Comparison of ENCODE assay signal across 9 mouse cellular contexts in the genomic region with DNA sequence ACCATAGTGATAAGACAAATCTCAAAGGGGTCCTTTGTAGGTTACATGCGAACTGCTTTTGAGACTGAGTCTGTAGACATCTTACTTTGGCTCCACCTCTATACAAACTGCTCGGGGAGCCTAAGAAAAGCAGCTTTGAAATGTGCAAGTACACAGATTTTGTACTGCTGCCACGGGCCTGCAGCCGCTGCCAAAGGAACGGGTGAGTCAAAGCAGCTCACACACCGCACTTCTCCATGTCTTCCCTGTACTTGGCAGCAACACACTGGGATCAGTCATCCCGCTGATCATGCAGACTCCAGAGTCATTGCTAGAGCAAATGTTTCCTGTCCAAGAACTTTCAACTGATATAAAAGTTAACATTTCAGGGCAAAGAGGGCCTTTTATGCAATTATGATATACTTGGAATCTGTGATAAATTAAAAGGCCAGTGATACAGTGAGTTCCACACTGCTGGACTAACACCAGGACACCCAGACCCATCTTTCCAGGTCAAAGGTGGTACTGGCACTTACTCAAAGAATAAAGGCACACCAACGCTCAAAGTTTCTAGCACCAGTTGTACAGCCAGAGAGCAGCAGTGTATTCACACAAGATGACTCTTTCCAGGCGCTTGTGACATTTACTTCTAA.
DNase-seq lines count a peak whose midpoint lies in the region; ATAC-seq and TF ChIP-seq lines count a peak whose summit lies in the region.
"Had no signal": no experiment of that assay in that cellular context is flagged by ENCODE, and none has a peak within 500 bp of the region (broad histone marks: within the 10 kb centered on the region; RNA-seq: fewer than 3 reads in every experiment).

No protein-coding gene starts in this region.

- H3K4me2 ChIP-seq in midbrain, embryonic 14.5 days (ENCODE audit: low read length), result no peak overlapping the region
- no peak overlapping the region for H3K4me2 ChIP-seq in midbrain, embryonic 11.5 days
- peak overlapping the region; percentile 34; the same call in 1 of the 2 replicates for H3K4me2 ChIP-seq in forebrain, embryonic 16.5 days (ENCODE audit: low read length)
- peak overlapping the region; percentile 72 for H3K4me2 ChIP-seq in myocyte (ENCODE audit: low read depth)
- H3K4me2 ChIP-seq: liver, embryonic 13.5 days had no signal

- no peak overlapping the region for H3K9ac ChIP-seq in midbrain, embryonic 14.5 days (replicated peaks; ENCODE audit: low read length)
- H3K9ac ChIP-seq in midbrain, embryonic 11.5 days (ENCODE audit: low read length), result no peak overlapping the region
- H3K9ac ChIP-seq in forebrain, embryonic 16.5 days (replicated peaks; ENCODE audit: low read depth, low read length), result no peak overlapping the region
- H3K9ac ChIP-seq: liver, embryonic 13.5 days had no signal

- no peak overlapping the region for H3K4me3 ChIP-seq in midbrain, embryonic 14.5 days (replicated peaks; ENCODE audit: low read depth, low read length)
- no peak overlapping the region for H3K4me3 ChIP-seq in midbrain, embryonic 11.5 days (ENCODE audit: low read depth, low read length)
- no peak overlapping the region for H3K4me3 ChIP-seq in forebrain, embryonic 16.5 days (replicated peaks; ENCODE audit: low read length)
- no peak overlapping the region for H3K4me3 ChIP-seq in myocyte
- H3K4me3 ChIP-seq: liver, embryonic 13.5 days had no signal

- no peaks in the 10 kb centered on the region for H3K9me3 ChIP-seq in midbrain, embryonic 14.5 days (ENCODE audit: control insufficient read depth, low read length)
- no peaks in the 10 kb centered on the region for H3K9me3 ChIP-seq in midbrain, embryonic 11.5 days (ENCODE audit: control insufficient read depth, low read length)
- H3K9me3 ChIP-seq in forebrain, embryonic 16.5 days (ENCODE audit: control insufficient read depth, low read length), result no peaks in the 10 kb centered on the region
- H3K9me3 ChIP-seq: liver, embryonic 13.5 days had no signal

- intact Hi-C loops in heart, postnatal 10 days (cut with DNase I), result loop anchor here (5.0 to 10.0 kb wide), 5 partner anchors 52 to 1145 kb away; no protein-coding TSS in a partner anchor

- peak; percentile 55 for DNase-seq in midbrain, embryonic 14.5 days
- no peak for DNase-seq in midbrain, embryonic 11.5 days (ENCODE audit: low spot score, missing footprints)
- DNase-seq in heart, postnatal 10 days, result peak; percentile 87 to 89
- DNase-seq in layer of hippocampus, postnatal 14 days (ENCODE audit: low spot score in 2 of 2), result peak; percentile 60 to 85
- DNase-seq in urinary bladder, postnatal 4 days (ENCODE audit: low spot score in 2 of 2), result peak; percentile 70 to 74
- DNase-seq: liver, embryonic 13.5 days had no signal

- H3K4me1 ChIP-seq in midbrain, embryonic 14.5 days (ENCODE audit: control insufficient read depth, insufficient read depth, low read length), result no peaks in the 10 kb centered on the region
- no peaks in the 10 kb centered on the region for H3K4me1 ChIP-seq in midbrain, embryonic 11.5 days (ENCODE audit: control insufficient read depth, insufficient read depth, low read length)
- peaks cover 13% of the 10 kb centered on the region for H3K4me1 ChIP-seq in forebrain, embryonic 16.5 days (replicated peaks; ENCODE audit: control insufficient read depth, insufficient read depth, low read length)
- H3K4me1 ChIP-seq: liver, embryonic 13.5 days had no signal

- H3K36me3 ChIP-seq in midbrain, embryonic 14.5 days (ENCODE audit: control insufficient read depth, insufficient read depth, low read length), result no peaks in the 10 kb centered on the region
- no peaks in the 10 kb centered on the region for H3K36me3 ChIP-seq in midbrain, embryonic 11.5 days (ENCODE audit: control insufficient read depth, insufficient read depth, low read length)
- no peaks in the 10 kb centered on the region for H3K36me3 ChIP-seq in forebrain, embryonic 16.5 days (ENCODE audit: control insufficient read depth, insufficient read depth)
- no peaks in the 10 kb centered on the region for H3K36me3 ChIP-seq in myocyte (ENCODE audit: control insufficient read depth, insufficient read depth)
- H3K36me3 ChIP-seq: liver, embryonic 13.5 days had no signal

- H3ac ChIP-seq in myocyte (ENCODE audit: control insufficient read depth, insufficient read length), result no peak overlapping the region

- no peaks in the 10 kb centered on the region for H3K79me2 ChIP-seq in myocyte (ENCODE audit: control insufficient read depth, insufficient read depth)

- no peak for TF ChIP-seq POLR2A in myocyte (IDR thresholded peaks at IDR 0.05; ENCODE audit: insufficient read length, low read depth)

- 64% methylated on average over 9 of the region's 9 CpGs for WGBS in midbrain, embryonic 14.5 days
- 83% methylated on average over 9 of the region's 9 CpGs for WGBS in midbrain, embryonic 11.5 days
- 32% methylated on average over 9 of the region's 9 CpGs for WGBS in forebrain, embryonic 16.5 days

- H3K27ac ChIP-seq in midbrain, embryonic 14.5 days (replicated peaks; ENCODE audit: low read depth, low read length), result no peak overlapping the region
- no peak overlapping the region for H3K27ac ChIP-seq in midbrain, embryonic 11.5 days (ENCODE audit: low read depth, low read length)
- peak overlapping the region; percentile 51; the same call in 1 of the 2 replicates for H3K27ac ChIP-seq in forebrain, embryonic 16.5 days (ENCODE audit: low read length)
- H3K27ac ChIP-seq: liver, embryonic 13.5 days had no signal

- H3K27me3 ChIP-seq in midbrain, embryonic 14.5 days (ENCODE audit: control insufficient read depth, insufficient read depth, low read length), result no peaks in the 10 kb centered on the region
- H3K27me3 ChIP-seq in midbrain, embryonic 11.5 days (ENCODE audit: control insufficient read depth, insufficient read depth, low read length), result no peaks in the 10 kb centered on the region
- no peaks in the 10 kb centered on the region for H3K27me3 ChIP-seq in forebrain, embryonic 16.5 days (replicated peaks; ENCODE audit: control insufficient read depth, insufficient read depth, low read length)
- H3K27me3 ChIP-seq in myocyte (ENCODE audit: control insufficient read depth, insufficient read depth, insufficient read length), result no peaks in the 10 kb centered on the region
- H3K27me3 ChIP-seq: liver, embryonic 13.5 days had no signal

- ATAC-seq in midbrain, embryonic 14.5 days (ENCODE audit: low FRiP score, low TSS enrichment), result 0 out of 2 replicates have a peak, but pooled peaks have one; percentile 31
- ATAC-seq in midbrain, embryonic 11.5 days (ENCODE audit: low FRiP score), result no peak
- peak; percentile 88 for ATAC-seq in forebrain, embryonic 16.5 days
- ATAC-seq in megakaryocyte progenitor cell, adult 5-6 weeks (replicated peaks; ENCODE audit: poor library complexity), result no peak

TF ChIP-seq in myocyte, 11 proteins besides CTCF, POLR2A, EP300 and RAD21:
- no peak for TF ChIP-seq TCF3 (IDR thresholded peaks at IDR 0.05; ENCODE audit: insufficient read length, low read depth)
- peak in 1 of 3 experiments; percentile 8 for TF ChIP-seq MYOD1 (IDR thresholded peaks at IDR 0.05; ENCODE audit: control insufficient read depth in 1 of 3, insufficient read length in 2 of 3, low read depth in 2 of 3)

Comparison
In these comparisons a context has a peak if more than half of its experiments do, and no peak if none do; other contexts are left out.
1. ATAC-seq: peak in midbrain, embryonic 14.5 days (single experiment) and forebrain, embryonic 16.5 days (single experiment); none in midbrain, embryonic 11.5 days (single experiment) and megakaryocyte progenitor cell, adult 5-6 weeks (single experiment).
2. H3K4me2 ChIP-seq: peak in forebrain, embryonic 16.5 days (single experiment) and myocyte (single experiment); none in midbrain, embryonic 14.5 days (single experiment) and midbrain, embryonic 11.5 days (single experiment).